Mouse (Mus musculus): ENCODE data around the gene Fosl1.

DNA sequence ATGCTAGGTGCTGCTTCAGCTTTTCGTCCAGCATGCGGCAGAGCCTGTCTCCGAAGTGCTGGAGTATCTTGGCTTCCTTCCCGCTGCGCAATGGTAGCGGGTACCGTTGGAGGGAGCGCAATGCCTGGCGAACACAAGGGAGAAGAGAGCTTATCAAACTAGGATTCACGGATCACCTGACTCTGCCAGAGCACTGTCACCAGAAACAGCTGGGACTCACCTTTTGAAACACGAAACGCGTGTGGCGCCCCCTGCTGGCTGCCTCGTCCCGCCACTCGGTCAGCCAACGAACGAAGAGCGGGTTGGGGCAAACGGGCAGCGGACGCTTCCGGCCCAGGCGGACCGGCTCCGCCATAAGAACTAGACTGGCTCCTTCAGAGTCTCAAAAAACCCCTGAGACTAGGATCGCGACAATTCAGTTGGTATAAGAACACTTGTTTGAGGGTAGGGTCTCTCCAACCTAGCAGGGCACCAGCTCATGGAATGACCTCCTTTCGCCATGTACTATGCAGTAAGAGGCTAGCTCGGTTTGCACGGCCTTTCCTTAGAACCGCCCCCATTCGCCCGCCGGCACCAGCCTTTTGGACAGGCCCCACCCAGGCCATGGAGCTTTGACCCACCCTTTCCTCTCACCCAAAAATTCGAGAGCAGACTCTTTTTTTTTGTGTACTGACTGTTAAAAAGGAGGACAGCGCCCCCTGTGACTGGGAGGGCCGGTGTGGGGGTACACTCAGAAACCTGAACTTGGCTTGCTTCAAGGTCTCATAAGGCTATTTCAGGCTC, 40.6 kb downstream of the Fosl1 start, which contains the start of gene Mus81:
- peak; percentile 86 for TF ChIP-seq CTCF (IDR thresholded peaks at IDR 0.05; ENCODE audit: control insufficient read depth, insufficient read depth, low read length)
- peak; percentile 78 for TF ChIP-seq POLR2A (IDR thresholded peaks at IDR 0.05; ENCODE audit: borderline replicate concordance, control insufficient read depth, low read depth, low read length)

Measured in bone marrow, adult 2 months (tissue).